Mouse (Mus musculus): Measurements from ENCODE around the gene Macrod1.
"Not testable (repeated sequence)": the region's sequence is repeated elsewhere in the genome, so short reads cannot be mapped to it uniquely, and the experiment has no call there.

The Macrod1 gene

DNA sequence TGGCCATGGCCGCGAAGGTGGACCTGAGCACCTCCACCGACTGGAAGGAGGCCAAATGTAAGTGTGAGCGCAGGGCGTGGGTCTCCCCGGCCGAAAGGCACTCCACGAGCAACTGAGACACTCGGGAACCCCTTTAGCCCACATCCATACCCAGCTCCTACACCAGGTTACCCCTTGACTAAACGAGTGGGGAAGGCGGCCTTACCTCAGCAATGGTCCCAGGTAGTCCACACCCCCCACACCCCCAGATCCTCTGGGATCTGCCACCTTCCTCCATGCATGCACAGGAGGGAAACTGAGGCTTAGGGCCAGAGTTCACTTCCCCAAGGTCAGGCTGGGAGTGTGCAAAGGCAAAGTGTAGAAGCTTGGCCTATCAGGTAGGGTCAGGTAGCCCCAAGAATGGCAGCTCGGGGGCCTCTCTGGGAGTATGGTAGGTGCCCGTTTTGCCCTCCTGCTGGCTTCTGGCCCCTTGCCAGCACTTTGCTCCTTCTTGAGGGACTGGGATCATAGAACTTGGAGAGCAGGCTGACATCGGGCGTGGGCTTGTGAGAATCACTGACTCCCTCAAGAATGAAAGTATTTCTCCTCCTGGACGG lies 614 bp downstream of the Macrod1 start:
- DNase-seq: peak in 1 of 2 experiments; percentile 23

GRCm38 (mm10) chr19:7057722-7058207 lies 1.2 kb downstream of the Macrod1 start:
- DNase-seq: peak; percentile 51 to 57

DNA sequence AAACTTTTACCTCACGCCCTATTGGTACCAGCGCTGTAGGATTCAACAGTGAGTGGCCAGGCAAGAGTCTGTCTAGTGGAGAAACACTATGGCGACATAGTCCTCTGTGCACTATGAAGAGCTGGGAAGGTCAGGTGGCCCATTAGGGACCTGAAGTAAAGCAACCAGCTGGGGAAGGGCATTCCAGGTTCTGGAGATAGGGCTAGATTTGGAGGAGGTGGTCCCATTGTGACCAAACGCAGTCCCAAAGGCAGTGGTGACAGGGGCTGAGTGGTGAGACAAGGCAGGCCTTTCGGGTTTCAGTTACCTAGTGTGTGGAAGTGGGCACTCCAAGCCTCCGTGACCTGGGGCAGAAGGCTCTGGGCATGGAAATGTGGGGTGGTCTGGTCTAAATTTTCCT lies 1.9 kb downstream of the Macrod1 start:
- no peak for DNase-seq

- DNase-seq: no peak
Measured at GRCm38 (mm10) chr19:7062110-7062509, 5.5 kb downstream of the Macrod1 start.

- no peak for DNase-seq
Measured at GRCm38 (mm10) chr19:7062916-7063315, 6.3 kb downstream of the Macrod1 start.

GRCm38 (mm10) chr19:7064571-7064970 lies 8.0 kb downstream of the Macrod1 start:
- DNase-seq: peak; percentile 61 to 67

DNA sequence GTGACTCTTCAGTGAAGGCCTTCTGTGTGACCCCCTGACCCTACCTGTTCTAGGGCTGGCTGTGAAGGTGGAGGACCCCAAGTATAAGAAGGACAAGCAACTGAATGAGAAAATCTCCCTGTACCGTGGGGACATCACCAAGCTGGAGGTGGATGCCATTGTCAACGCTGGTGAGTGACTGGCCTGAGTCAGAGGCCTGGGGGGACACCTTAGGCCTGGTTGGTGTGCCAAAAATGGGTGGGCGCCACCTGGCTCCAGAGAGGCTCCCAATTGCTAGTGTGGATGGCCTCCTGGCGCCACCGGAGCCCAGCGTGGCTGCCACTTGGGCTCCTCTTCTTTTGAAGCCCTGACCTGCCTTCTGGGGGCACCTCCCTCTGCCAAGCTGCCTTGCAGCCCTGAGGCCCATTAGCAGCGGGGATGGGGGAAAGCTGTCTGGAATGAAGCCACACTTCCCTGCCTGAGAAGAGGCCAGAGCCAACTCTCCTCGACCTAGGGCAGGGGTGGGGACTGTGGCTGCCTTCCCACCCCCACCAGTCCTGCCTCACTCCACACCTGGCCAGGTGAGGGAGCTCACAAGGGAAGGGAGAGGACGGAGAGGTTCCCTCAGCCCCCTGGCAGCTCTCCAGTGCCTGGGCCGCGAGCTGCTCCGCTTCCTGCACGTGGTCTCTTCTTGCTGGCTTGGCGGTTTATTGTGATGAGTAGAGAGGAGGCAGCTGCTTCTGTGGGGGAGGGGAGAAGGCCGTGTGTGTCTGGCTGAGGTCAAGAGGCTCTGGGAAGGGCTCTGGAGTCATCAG lies 9.6 kb downstream of the Macrod1 start:
- peak; percentile 75 to 82 for DNase-seq

DNA sequence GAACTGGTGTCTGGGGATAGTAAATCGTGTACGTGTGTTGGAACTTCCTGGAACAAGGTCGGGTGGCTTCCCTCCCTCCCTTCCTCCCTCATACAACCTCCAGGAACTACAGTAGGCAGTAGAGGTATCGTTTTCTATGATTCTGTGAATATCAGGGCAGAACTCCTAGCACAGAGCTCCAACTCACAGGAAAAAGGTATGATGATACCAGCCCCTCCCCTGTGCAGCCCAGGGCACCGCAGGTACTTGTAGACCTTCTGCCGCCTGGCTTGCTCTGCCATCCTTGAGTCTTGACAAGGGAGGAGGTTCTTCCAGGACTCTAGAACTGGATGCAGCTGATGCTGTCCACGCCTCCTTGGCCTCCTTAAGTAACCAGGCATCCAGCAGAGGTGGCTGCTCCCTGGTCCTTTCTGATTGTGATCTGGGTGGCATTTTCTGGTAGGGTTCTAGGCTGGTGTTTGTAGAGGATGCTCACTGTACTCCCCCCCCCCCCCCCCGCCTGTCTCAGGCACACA lies 10.3 kb downstream of the Macrod1 start:
- DNase-seq: no peak

GRCm38 (mm10) chr19:7067344-7068050 lies 10.9 kb downstream of the Macrod1 start:
- peak in 1 of 2 experiments; percentile 28 for DNase-seq

DNA sequence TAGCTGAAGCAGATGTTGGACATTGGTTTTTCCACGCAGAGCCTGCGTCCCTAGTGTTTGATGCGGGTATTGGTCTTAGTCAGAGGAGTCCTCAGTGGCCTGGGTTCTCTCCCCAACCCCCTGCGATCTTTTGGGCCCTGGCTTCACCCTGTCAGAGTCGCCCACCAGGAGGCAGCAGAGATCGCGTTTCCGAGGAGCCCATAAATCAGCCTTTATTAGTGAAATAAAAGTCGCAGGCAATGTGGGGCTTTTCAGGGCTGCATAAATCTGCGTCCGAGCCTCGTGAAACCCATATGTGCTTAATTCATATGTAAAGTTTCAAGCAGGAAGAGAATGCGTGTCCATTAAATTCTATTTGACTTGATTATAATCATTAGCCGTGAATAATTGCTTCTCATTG lies 11.5 kb downstream of the Macrod1 start:
- peak; percentile 38 to 53 for DNase-seq

DNA sequence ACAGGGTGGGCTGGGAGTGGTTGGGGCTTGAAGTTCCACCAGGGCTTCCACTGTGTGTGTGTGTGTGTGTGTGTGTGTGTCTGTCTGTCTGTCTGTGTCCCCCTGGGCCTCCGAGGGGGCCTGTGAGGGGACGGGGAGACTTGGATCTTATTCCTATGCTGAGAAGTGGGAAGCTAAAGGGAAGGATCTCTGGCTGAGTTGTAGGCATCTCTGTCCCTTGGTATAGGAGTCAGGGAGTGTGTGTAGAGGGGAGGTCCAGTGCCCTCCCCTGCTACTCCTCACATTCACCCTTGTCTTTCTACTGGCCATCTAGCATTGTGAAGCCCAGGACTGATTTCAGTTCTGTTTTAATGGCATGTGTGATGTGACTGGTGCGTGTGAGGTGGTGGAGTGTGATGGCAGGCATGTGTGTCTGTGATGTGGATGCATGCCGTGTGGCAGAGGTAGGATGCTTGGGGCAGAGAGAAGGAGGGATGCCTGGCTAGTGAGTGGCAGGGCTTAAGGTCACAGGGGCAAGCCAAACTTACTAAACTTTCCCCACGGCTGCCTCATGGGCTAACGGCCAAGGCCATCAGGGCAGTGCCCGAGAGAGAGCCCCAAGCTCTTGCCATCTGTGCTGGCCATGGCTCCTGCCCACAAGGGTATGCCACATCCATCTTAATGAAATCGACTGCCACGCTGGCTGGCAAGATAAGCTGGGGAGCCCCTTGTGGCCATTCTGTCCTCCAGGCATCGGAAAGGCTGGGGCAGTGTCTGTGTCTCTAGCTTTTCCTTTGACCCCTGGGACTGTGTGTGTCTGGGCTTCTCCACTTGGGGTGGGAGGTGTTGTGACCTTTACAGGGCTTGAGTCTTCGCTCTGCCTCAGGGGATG lies 12.3 kb downstream of the Macrod1 start:
- no peak for DNase-seq

GRCm38 (mm10) chr19:7069781-7070763 lies 13.5 kb downstream of the Macrod1 start:
- DNase-seq: no peak

GRCm38 (mm10) chr19:7070775-7071174 lies 14.2 kb downstream of the Macrod1 start:
- no peak for DNase-seq

- DNase-seq: no peak
Measured at GRCm38 (mm10) chr19:7072221-7072620, 15.6 kb downstream of the Macrod1 start.

DNA sequence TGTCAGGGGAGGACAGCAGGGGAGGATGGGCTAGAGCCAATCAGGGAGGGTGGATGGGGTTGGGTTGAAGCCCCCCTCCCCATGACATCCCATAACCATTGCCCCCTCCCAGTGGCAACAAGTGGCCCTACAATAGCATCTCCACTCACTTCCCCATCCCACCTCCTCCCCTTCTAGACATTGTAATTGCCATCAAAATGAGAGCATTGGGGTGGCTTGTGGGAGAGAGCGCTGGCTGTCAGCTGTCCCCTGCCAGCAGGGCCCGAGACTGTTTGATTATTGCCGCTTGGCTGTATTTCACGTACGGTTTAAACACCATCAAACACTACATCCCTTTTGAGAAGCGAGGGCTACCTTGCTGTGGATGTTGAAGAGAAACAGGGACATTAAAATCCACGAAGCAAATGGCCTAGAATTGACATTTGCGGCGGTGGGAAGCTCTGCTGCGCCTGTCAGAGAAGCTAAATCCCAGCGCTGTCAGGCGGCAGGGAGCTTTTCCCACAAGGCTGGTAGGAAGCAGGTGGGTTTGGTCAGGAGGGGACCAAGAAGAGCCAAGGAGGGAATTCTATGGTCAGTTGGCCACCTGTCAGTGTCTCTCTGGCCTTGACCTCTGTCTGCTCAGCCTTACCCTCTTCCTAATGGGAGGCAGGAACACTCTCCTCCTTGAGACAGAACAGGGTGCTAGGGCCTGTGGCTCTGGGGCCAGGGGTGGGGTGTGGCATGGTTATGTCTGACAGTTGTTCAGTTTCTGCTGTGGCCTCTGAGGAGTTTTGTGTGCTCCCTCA lies 17.6 kb downstream of the Macrod1 start:
- no peak for DNase-seq

DNA sequence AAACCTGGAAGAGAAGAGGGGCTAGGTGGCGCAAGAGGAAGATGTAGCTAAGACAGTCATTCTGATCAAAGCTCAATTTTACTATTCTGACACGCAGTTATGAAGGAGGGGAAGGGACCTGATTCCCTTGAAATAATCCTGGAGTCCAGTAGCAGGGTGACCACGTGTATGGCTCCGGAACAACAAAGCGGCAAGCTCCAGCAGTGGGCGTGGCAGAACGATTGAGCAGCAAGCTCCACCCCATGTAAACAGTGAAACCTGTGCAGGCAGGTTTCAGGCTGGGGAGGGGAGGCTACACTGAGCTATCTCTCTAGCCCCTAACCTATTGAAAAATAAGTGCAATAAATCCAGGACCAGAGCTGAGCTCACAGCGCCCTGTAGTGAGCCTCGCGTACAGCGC lies 18.7 kb downstream of the Macrod1 start:
- DNase-seq: not testable (repeated sequence)

DNA sequence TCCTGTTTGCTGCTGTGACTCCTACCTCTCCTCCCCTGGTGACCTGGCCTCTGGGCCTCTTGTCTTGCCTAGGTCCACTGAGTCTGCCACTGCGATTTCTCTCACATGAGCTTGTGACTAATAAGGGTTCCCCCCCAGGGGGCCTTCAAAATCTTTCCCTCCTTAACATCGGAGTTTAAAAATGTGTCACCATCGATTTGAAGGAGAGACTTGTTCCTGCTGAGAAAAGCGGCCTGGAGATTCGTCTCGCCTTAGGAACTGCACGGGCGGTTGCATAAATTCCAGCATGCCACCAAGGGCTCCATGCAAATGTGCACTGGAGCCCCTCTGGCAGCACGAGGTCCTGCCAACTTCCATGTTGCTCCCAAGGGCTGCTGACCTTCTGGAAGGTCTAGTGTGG lies 21.1 kb downstream of the Macrod1 start:
- no peak for DNase-seq

- no peak for DNase-seq
Measured at GRCm38 (mm10) chr19:7078271-7078670, 21.7 kb downstream of the Macrod1 start.

DNA sequence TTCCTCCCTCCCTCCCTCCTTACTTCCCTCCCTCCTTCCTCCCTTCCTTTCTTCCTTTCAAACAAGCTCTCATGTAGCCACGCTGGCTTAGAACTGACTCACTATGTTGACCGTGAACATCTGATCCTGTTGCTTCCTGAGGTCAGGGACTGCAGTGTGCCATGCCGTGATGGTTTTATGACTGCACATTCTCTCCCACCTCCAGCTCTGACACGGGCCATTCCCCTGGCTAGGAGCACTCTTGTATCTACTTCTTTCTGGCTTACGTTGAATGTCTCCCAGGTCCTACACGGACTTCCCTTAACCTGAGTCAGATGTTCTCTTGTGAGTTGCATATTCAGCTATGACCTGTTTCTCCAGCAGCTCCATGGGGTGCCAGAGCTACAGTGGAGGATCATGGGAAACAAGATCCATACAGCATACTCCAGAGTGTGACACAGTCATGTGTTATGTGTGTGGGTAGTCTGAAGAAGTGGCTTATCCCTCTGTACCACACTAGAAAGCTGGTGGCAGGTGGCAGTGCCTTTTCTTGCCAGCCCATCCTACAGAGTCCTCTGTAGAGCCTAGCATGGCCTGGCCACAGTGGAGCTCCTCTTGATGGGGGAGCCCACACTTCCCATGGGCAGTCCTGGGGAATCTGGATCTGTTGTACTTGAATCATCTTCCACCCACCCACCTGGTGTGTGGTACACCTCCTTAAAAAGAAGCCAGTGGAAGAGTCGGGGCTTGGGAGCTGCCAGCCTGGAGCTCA lies 25.1 kb downstream of the Macrod1 start:
- no peak for DNase-seq

Data from thymus, adult 18-20 months (tissue).